Mouse (Mus musculus) intestine, embryonic 14.5 days (tissue): ENCODE results near the gene Ap3b1. TPM values are rescaled to one million over a fixed set of nuclear protein-coding genes. Genes with fewer than 3 reads are reported as not detected.
"Not testable (repeated sequence)": the region's sequence is repeated elsewhere in the genome, so short reads cannot be mapped to it uniquely, and the experiment has no call there.

ENCODE experiments used
- ATAC-seq: fragments of 200-750 bp; cut with Nextera tagmentation; replicated peaks from 2 replicates; pipeline ENCODE4 v1.8.0; 2017; ENCODE audit warnings: low read depth, moderate number of reproducible peaks, moderate TSS enrichment, moderate library complexity; ENCODE audit not compliant: low FRiP score, low TSS enrichment
- DNase-seq: peaks from one replicate; pipeline ENCODE4 v3.0.0-alpha.2; 2018; ENCODE audit warnings: low spot score
- H3K27ac ChIP-seq: fragments of 300-500 bp; sonication (generic); 2 replicates; pipeline ENCODE4 v1.5.1; 2014; ENCODE audit warnings: low read depth, mild to moderate bottlenecking, control low read depth
- H3K27me3 ChIP-seq: fragments of 300-500 bp; sonication (generic); replicated peaks from 2 replicates; pipeline ENCODE4 v1.6.1; 2014; ENCODE audit warnings: low read length, control low read depth; ENCODE audit not compliant: control insufficient read depth, insufficient read depth
- H3K36me3 ChIP-seq: fragments of 300-500 bp; sonication (generic); 2 replicates; pipeline ENCODE4 v1.6.1; 2014; ENCODE audit warnings: low read length, control low read depth; ENCODE audit not compliant: control insufficient read depth, insufficient read depth
- H3K4me1 ChIP-seq: fragments of 300-500 bp; sonication (generic); replicated peaks from 2 replicates; pipeline ENCODE4 v1.6.1; 2014; ENCODE audit warnings: low read length, control low read depth, mixed read lengths; ENCODE audit not compliant: control insufficient read depth, insufficient read depth
- H3K4me2 ChIP-seq: fragments of 300-500 bp; sonication (generic); 2 replicates; pipeline ENCODE4 v1.6.1; 2014; ENCODE audit warnings: low read length
- H3K4me3 ChIP-seq: fragments of 300-500 bp; sonication (generic); 2 replicates; pipeline ENCODE4 v1.5.1; 2014; ENCODE audit warnings: low read depth, low read length, control low read depth, mixed read lengths
- H3K9ac ChIP-seq: fragments of 300-500 bp; sonication (generic); 2 replicates; pipeline ENCODE4 v1.6.1; 2014; ENCODE audit warnings: mild to moderate bottlenecking, low read length
- H3K9me3 ChIP-seq: fragments of 300-500 bp; sonication (generic); 2 replicates; pipeline ENCODE4 v1.6.1; 2016; ENCODE audit warnings: low read length, control low read depth; ENCODE audit not compliant: control insufficient read depth
- WGBS: fragments of 180-500 bp; shearing (Covaris S2); extraction: QIAGEN DNeasy Blood & Tissue Kit; methylation state at CpG from one replicate; pipeline ENCODE4 v1.1.7; 2014; 5-methylcytosine and 5-hydroxymethylcytosine counted together
- polyA plus RNA-seq: library from polyadenylated mRNA; unstranded; fragments of >200 nt; fragmentation: Nextera tagmentation; extraction: Ambion mirVana; gene quantifications from 2 replicates; pipeline ENCODE4 v1.2.1, GENCODE M21; 2014

Ap3b1 gene
- polyA plus RNA-seq, 1 experiment from 2014 or later: 51.2 TPM

GRCm38 (mm10) chr13:94338357-94338756 lies 20.4 kb upstream of the Ap3b1 start:
- no peak overlapping the region for H3K4me2 ChIP-seq
- no peaks in the 10 kb centered on the region for H3K27me3 ChIP-seq
- WGBS: 72% methylated on average over 3 of the region's 3 CpGs
- DNase-seq (no peak), ATAC-seq (no peak)
- no peak overlapping the region for H3K27ac ChIP-seq
- no peaks in the 10 kb centered on the region for H3K4me1 ChIP-seq
- H3K36me3 ChIP-seq: no peaks in the 10 kb centered on the region
- H3K4me3 ChIP-seq: no peak overlapping the region
- no peaks in the 10 kb centered on the region for H3K9me3 ChIP-seq
- no peak overlapping the region for H3K9ac ChIP-seq

- DNase-seq: no peak
- Histone ChIP-seq H3K4me2 (no peak overlapping the region), H3K4me3 (no peak overlapping the region), H3K27ac (no peak overlapping the region), H3K9ac (no peak overlapping the region), H3K4me1 (no peaks in the 10 kb centered on the region), H3K9me3 (no peaks in the 10 kb centered on the region), H3K36me3 (no peaks in the 10 kb centered on the region), H3K27me3 (no peaks in the 10 kb centered on the region)
- WGBS: 91% methylated on average over 5 of the region's 5 CpGs
- no peak for ATAC-seq
Observed at GRCm38 (mm10) chr13:94343192-94343591, 15.6 kb upstream of the Ap3b1 start.

- DNase-seq, H3K27me3 ChIP-seq, H3K27ac ChIP-seq, H3K4me3 ChIP-seq, H3K4me2 ChIP-seq, H3K9me3 ChIP-seq, H3K9ac ChIP-seq, H3K4me1 ChIP-seq, H3K36me3 ChIP-seq, ATAC-seq: not testable (repeated sequence)
- 95% methylated on average over 14 of the region's 14 CpGs for WGBS
Observed at GRCm38 (mm10) chr13:94344600-94344999, 14.2 kb upstream of the Ap3b1 start.

- H3K9me3 ChIP-seq: no peaks in the 10 kb centered on the region
- no peaks in the 10 kb centered on the region for H3K27me3 ChIP-seq
- H3K36me3 ChIP-seq: no peaks in the 10 kb centered on the region
- no peak overlapping the region for H3K4me3 ChIP-seq
- 63% methylated on average over 3 of the region's 3 CpGs for whole genome bisulfite sequencing
- ATAC-seq (no peak), DNase-seq (no peak)
- no peak overlapping the region for H3K9ac ChIP-seq
- H3K27ac ChIP-seq: no peak overlapping the region
- H3K4me1 ChIP-seq: no peaks in the 10 kb centered on the region; the same call in 1 of the 2 replicates
- no peak overlapping the region for H3K4me2 ChIP-seq
Observed at GRCm38 (mm10) chr13:94354584-94354983, 4.2 kb upstream of the Ap3b1 start.

GRCm38 (mm10) chr13:94358101-94358400 lies 709 bp upstream of the Ap3b1 start:
- no peaks in the 10 kb centered on the region for H3K27me3 ChIP-seq
- H3K9me3 ChIP-seq: no peaks in the 10 kb centered on the region
- under 1% methylated on average over 9 of the region's 9 CpGs for WGBS
- H3K4me2 ChIP-seq: peak overlapping the region; percentile 87
- H3K27ac ChIP-seq: peak overlapping the region; percentile 91
- DNase-seq: no peak
- H3K4me1 ChIP-seq: no peaks in the 10 kb centered on the region; the same call in 1 of the 2 replicates
- peak overlapping the region; percentile 94 for H3K4me3 ChIP-seq
- peak overlapping the region; percentile 80 for H3K9ac ChIP-seq
- no peak; the same call in 1 of the 2 replicates for ATAC-seq
- no peaks in the 10 kb centered on the region for H3K36me3 ChIP-seq

- DNase-seq (no peak), ATAC-seq (peak; percentile 5; the same call in 1 of the 2 replicates)
- H3K9ac ChIP-seq: peak overlapping the region; percentile 80
- H3K27ac ChIP-seq: peak overlapping the region; percentile 91
- H3K4me1 ChIP-seq: no peaks in the 10 kb centered on the region; the same call in 1 of the 2 replicates
- H3K9me3 ChIP-seq: no peaks in the 10 kb centered on the region
- H3K36me3 ChIP-seq: 0 out of 2 replicates have a peak, but pooled peaks cover 3% of the 10 kb centered on the region
- 16% methylated on average over 25 of the region's 25 CpGs for WGBS
- H3K4me2 ChIP-seq: peak overlapping the region; percentile 87
- H3K4me3 ChIP-seq: peak overlapping the region; percentile 94
- H3K27me3 ChIP-seq: no peaks in the 10 kb centered on the region
Observed at GRCm38 (mm10) chr13:94359282-94359920, 641 bp downstream of the Ap3b1 start.

GRCm38 (mm10) chr13:94361013-94361580 lies 2.3 kb downstream of the Ap3b1 start:
- not testable (repeated sequence) for H3K4me1 ChIP-seq, H3K36me3 ChIP-seq, H3K9me3 ChIP-seq, DNase-seq, H3K9ac ChIP-seq, H3K27me3 ChIP-seq, H3K4me3 ChIP-seq, H3K27ac ChIP-seq, H3K4me2 ChIP-seq, ATAC-seq
- WGBS: 82% methylated on average over 10 of the region's 10 CpGs

- H3K27ac ChIP-seq: peak overlapping the region; percentile 25
- H3K9me3 ChIP-seq: no peaks in the 10 kb centered on the region
- no peak overlapping the region for H3K4me2 ChIP-seq
- H3K4me1 ChIP-seq: no peaks in the 10 kb centered on the region; the same call in 1 of the 2 replicates
- no peak for ATAC-seq
- DNase-seq: no peak
- H3K9ac ChIP-seq: no peak overlapping the region
- 0 out of 2 replicates have a peak, but pooled peaks cover 5% of the 10 kb centered on the region for H3K36me3 ChIP-seq
- no peak overlapping the region for H3K4me3 ChIP-seq
- H3K27me3 ChIP-seq: no peaks in the 10 kb centered on the region
- 77% methylated on average over 2 of the region's 2 CpGs for WGBS
Observed at GRCm38 (mm10) chr13:94364336-94364735, 5.6 kb downstream of the Ap3b1 start.
